Mouse (Mus musculus) ES-E14 (cell line): Measurements from ENCODE around the gene Kiss1r.

Experiments
- CHD2 ChIP-seq: IDR thresholded peaks from 2 replicates; pipeline ENCODE4 v1.6.1; 2014; ENCODE audit warnings: mild to moderate bottlenecking, low read depth, low read length, inconsistent platforms
- MAFK ChIP-seq: IDR thresholded peaks from 2 replicates; pipeline ENCODE4 v1.6.1; 2014; ENCODE audit warnings: mild to moderate bottlenecking, low read depth, low read length, inconsistent platforms; ENCODE audit not compliant: insufficient read depth
- ZC3H11A ChIP-seq: IDR thresholded peaks from 2 replicates; pipeline ENCODE4 v1.6.1; 2012; ENCODE audit warnings: low read depth, mild to moderate bottlenecking, inconsistent platforms, low read length, borderline replicate concordance
- ZNF384 ChIP-seq: IDR thresholded peaks from 2 replicates; pipeline ENCODE4 v1.6.1; 2012; ENCODE audit warnings: low read depth, low read length, inconsistent platforms

- TF ChIP-seq MAFK = no peak
- no peak for TF ChIP-seq ZC3H11A
- TF ChIP-seq CHD2 = no peak
- TF ChIP-seq ZNF384 = no peak
These were observed 26.2 kb downstream of the Kiss1r start for GRCm38 (mm10) chr10:79942988-79943387.
